ENCODE assay signal across 8 mouse cellular contexts in the genomic region with DNA sequence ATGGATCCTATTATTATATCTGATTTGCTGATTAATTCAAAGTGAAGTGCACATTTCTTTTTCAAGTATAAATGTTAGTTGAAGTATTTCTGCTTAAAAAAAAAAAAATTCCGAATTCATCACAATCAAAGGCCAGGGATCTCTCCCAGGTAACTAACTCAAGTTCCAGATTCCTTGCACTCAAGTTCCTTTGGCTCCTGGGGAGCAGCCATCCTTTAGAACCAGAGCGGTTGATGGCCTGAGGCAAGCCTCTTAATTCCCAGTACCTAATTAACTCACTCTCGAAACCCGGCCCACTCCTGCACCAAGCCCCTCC. TPM values are rescaled to one million over a fixed set of nuclear protein-coding genes. Genes with fewer than 3 reads are reported as not detected.
DNase-seq lines count a peak whose midpoint lies in the region; ATAC-seq lines count a peak whose summit lies in the region.

No protein-coding gene starts in this region.

- H3K4me2 ChIP-seq in lung, embryonic 15.5 days = peak overlapping the region; percentile 66
- peak overlapping the region; percentile 38 for H3K4me2 ChIP-seq in neural tube, embryonic 14.5 days (ENCODE audit: low read depth, low read length)

- peaks cover 13% of the 10 kb centered on the region for H3K36me3 ChIP-seq in lung, embryonic 15.5 days
- H3K36me3 ChIP-seq in forebrain, embryonic 10.5 days (replicated peaks) = peaks cover 22% of the 10 kb centered on the region
- peaks cover 20% of the 10 kb centered on the region for H3K36me3 ChIP-seq in limb, embryonic 10.5 days
- peaks cover 9% of the 10 kb centered on the region for H3K36me3 ChIP-seq in neural tube, embryonic 14.5 days (ENCODE audit: control insufficient read depth, insufficient read depth, low read length)

- peak overlapping the region; percentile 76 for H3K4me3 ChIP-seq in lung, embryonic 15.5 days
- H3K4me3 ChIP-seq in forebrain, embryonic 10.5 days = peak overlapping the region; percentile 98
- H3K4me3 ChIP-seq in limb, embryonic 10.5 days = peak overlapping the region; percentile 97
- peak overlapping the region; percentile 91 for H3K4me3 ChIP-seq in neural tube, embryonic 14.5 days (ENCODE audit: low read depth, low read length)

- H3K9ac ChIP-seq in lung, embryonic 15.5 days = no peak overlapping the region
- no peak overlapping the region for H3K9ac ChIP-seq in neural tube, embryonic 14.5 days (replicated peaks; ENCODE audit: low read depth, low read length)

- H3K27me3 ChIP-seq in lung, embryonic 15.5 days = no peaks in the 10 kb centered on the region
- no peaks in the 10 kb centered on the region for H3K27me3 ChIP-seq in forebrain, embryonic 10.5 days (ENCODE audit: poor library complexity, severe bottlenecking)
- no peaks in the 10 kb centered on the region for H3K27me3 ChIP-seq in limb, embryonic 10.5 days (ENCODE audit: low read depth, poor library complexity, severe bottlenecking)
- H3K27me3 ChIP-seq in neural tube, embryonic 14.5 days (ENCODE audit: control insufficient read depth, insufficient read depth, low read length) = no peaks in the 10 kb centered on the region

- WGBS in lung, embryonic 15.5 days = 3% methylated on average over 4 of the region's 4 CpGs
- WGBS in forebrain, embryonic 10.5 days = 4% methylated on average over 4 of the region's 4 CpGs
- 6% methylated on average over 4 of the region's 4 CpGs for WGBS in limb, embryonic 10.5 days
- WGBS in neural tube, embryonic 14.5 days = 5% methylated on average over 4 of the region's 4 CpGs

- no peak overlapping the region for H3K27ac ChIP-seq in lung, embryonic 15.5 days
- H3K27ac ChIP-seq in forebrain, embryonic 10.5 days = peak overlapping the region; percentile 98
- H3K27ac ChIP-seq in limb, embryonic 10.5 days = peak overlapping the region; percentile 95
- peak overlapping the region; percentile 39; the same call in 1 of the 2 replicates for H3K27ac ChIP-seq in neural tube, embryonic 14.5 days (ENCODE audit: low read depth, low read length)

- no peaks in the 10 kb centered on the region for H3K9me3 ChIP-seq in lung, embryonic 15.5 days
- H3K9me3 ChIP-seq in forebrain, embryonic 10.5 days = no peaks in the 10 kb centered on the region
- H3K9me3 ChIP-seq in limb, embryonic 10.5 days (replicated peaks) = no peaks in the 10 kb centered on the region
- no peaks in the 10 kb centered on the region for H3K9me3 ChIP-seq in neural tube, embryonic 14.5 days (ENCODE audit: control insufficient read depth, low read length)

- no peak for DNase-seq in lung, postnatal 25 days (ENCODE audit: low spot score)
- no peak for DNase-seq in forebrain, embryonic 10.5 days (ENCODE audit: extremely low spot score, low spot score)
- no peak for DNase-seq in limb, embryonic 10.5 days (ENCODE audit: low spot score)
- no peak for DNase-seq in adipocyte (ENCODE audit: low spot score)
- no peak for DNase-seq in layer of hippocampus, postnatal 36 days
- DNase-seq in kidney, adult 8-10 months = no peak

- no peak for ATAC-seq in lung, embryonic 15.5 days (ENCODE audit: borderline replicate concordance, extremely low read depth, low FRiP score, low TSS enrichment)
- no peak for ATAC-seq in neural tube, embryonic 14.5 days (ENCODE audit: low read depth)

- peaks cover 11% of the 10 kb centered on the region for H3K4me1 ChIP-seq in lung, embryonic 15.5 days
- H3K4me1 ChIP-seq in forebrain, embryonic 10.5 days = peaks cover 19% of the 10 kb centered on the region
- H3K4me1 ChIP-seq in limb, embryonic 10.5 days = peaks cover 6% of the 10 kb centered on the region
- H3K4me1 ChIP-seq in neural tube, embryonic 14.5 days (ENCODE audit: control insufficient read depth, insufficient read depth, low read length) = peaks cover 3% of the 10 kb centered on the region; the same call in 1 of the 2 replicates

RNA-seq across cellular contexts. Expression of a gene that starts 1.9 kb away (rescaled TPM):
- polyA plus RNA-seq in lung, embryonic 15.5 days (2015; fragmentation: Nextera tagmentation; extraction: Ambion mirVana) = 174 and 181 TPM in 2 replicates
- 286 and 289 TPM in 2 replicates for polyA plus RNA-seq in forebrain, embryonic 10.5 days (2016; fragmentation: Nextera tagmentation; extraction: Ambion mirVana)
- 278 and 295 TPM in 2 replicates for polyA plus RNA-seq in limb, embryonic 10.5 days (2016; fragmentation: Nextera tagmentation; extraction: Ambion mirVana)
- 57.5 and 72.7 TPM in 2 replicates for polyA plus RNA-seq in neural tube, embryonic 14.5 days (2014; fragmentation: Nextera tagmentation; extraction: Ambion mirVana)
- total RNA-seq in layer of hippocampus, postnatal 36 days (2021) = 10 to 100 TPM; 18.0 to 21.4 TPM

RNA-seq across cellular contexts. Expression of a gene that starts 28.8 kb away (rescaled TPM):
- polyA plus RNA-seq in lung, embryonic 15.5 days (2015; fragmentation: Nextera tagmentation; extraction: Ambion mirVana) = 291 and 306 TPM in 2 replicates
- 256 and 258 TPM in 2 replicates for polyA plus RNA-seq in forebrain, embryonic 10.5 days (2016; fragmentation: Nextera tagmentation; extraction: Ambion mirVana)
- polyA plus RNA-seq in limb, embryonic 10.5 days (2016; fragmentation: Nextera tagmentation; extraction: Ambion mirVana) = 254 and 280 TPM in 2 replicates
- polyA plus RNA-seq in neural tube, embryonic 14.5 days (2014; fragmentation: Nextera tagmentation; extraction: Ambion mirVana) = 336 and 357 TPM in 2 replicates
- total RNA-seq in layer of hippocampus, postnatal 36 days (2021) = 100 to 1,000 TPM; 193 to 207 TPM

RNA-seq across cellular contexts. Expression of a gene that starts 29.4 kb away (rescaled TPM):
- 30.7 and 32.5 TPM in 2 replicates for polyA plus RNA-seq in lung, embryonic 15.5 days (2015; fragmentation: Nextera tagmentation; extraction: Ambion mirVana)
- polyA plus RNA-seq in forebrain, embryonic 10.5 days (2016; fragmentation: Nextera tagmentation; extraction: Ambion mirVana) = 35.4 and 39.7 TPM in 2 replicates
- 35.6 and 41.5 TPM in 2 replicates for polyA plus RNA-seq in limb, embryonic 10.5 days (2016; fragmentation: Nextera tagmentation; extraction: Ambion mirVana)
- polyA plus RNA-seq in neural tube, embryonic 14.5 days (2014; fragmentation: Nextera tagmentation; extraction: Ambion mirVana) = 32.3 and 38.5 TPM in 2 replicates
- total RNA-seq in layer of hippocampus, postnatal 36 days (2021) = 10 to 100 TPM; 19.3 to 20.6 TPM
